ENCODE assay signal across 20 mouse cellular contexts in genomic region chr8:128180214-128180613, GRCm38 (mm10).
DNase-seq lines count a peak whose midpoint lies in the region; ATAC-seq and TF ChIP-seq lines count a peak whose summit lies in the region.
"Had no signal": no experiment of that assay in that cellular context is flagged by ENCODE, and none has a peak within 500 bp of the region (broad histone marks: within the 10 kb centered on the region; RNA-seq: fewer than 3 reads in every experiment).

No protein-coding gene starts in this region.

- H3K9ac ChIP-seq in hindbrain, embryonic 15.5 days: no peak overlapping the region
- no peak overlapping the region for H3K9ac ChIP-seq in hindbrain, embryonic 11.5 days (ENCODE audit: low read depth, low read length)
- no peak overlapping the region for H3K9ac ChIP-seq in midbrain, embryonic 13.5 days (replicated peaks)
- H3K9ac ChIP-seq in neural tube, embryonic 14.5 days (replicated peaks; ENCODE audit: low read depth, low read length): no peak overlapping the region
- H3K9ac ChIP-seq: forebrain, embryonic 13.5 days; heart, embryonic 13.5 days had no signal

- no peaks in the 10 kb centered on the region; the same call in 1 of the 2 replicates for H3K27me3 ChIP-seq in hindbrain, embryonic 15.5 days
- no peaks in the 10 kb centered on the region for H3K27me3 ChIP-seq in hindbrain, embryonic 11.5 days (ENCODE audit: control insufficient read depth, insufficient read depth, low read length)
- no peaks in the 10 kb centered on the region for H3K27me3 ChIP-seq in midbrain, embryonic 13.5 days
- H3K27me3 ChIP-seq in midbrain, embryonic 10.5 days (ENCODE audit: low read depth, poor library complexity, severe bottlenecking): no peaks in the 10 kb centered on the region
- H3K27me3 ChIP-seq in neural tube, embryonic 14.5 days (ENCODE audit: control insufficient read depth, insufficient read depth, low read length): no peaks in the 10 kb centered on the region
- H3K27me3 ChIP-seq: forebrain, embryonic 13.5 days; heart, embryonic 13.5 days had no signal

- no peak for TF ChIP-seq POLR2A in brain, embryonic 14.5 days (IDR thresholded peaks at IDR 0.05; ENCODE audit: borderline replicate concordance, extremely low read depth, insufficient read depth, insufficient read length, poor library complexity, severe bottlenecking)

- H3K27ac ChIP-seq in hindbrain, embryonic 15.5 days (replicated peaks): no peak overlapping the region
- no peak overlapping the region for H3K27ac ChIP-seq in hindbrain, embryonic 11.5 days (ENCODE audit: low read depth, low read length)
- no peak overlapping the region for H3K27ac ChIP-seq in midbrain, embryonic 13.5 days
- no peak overlapping the region for H3K27ac ChIP-seq in midbrain, embryonic 10.5 days (replicated peaks)
- H3K27ac ChIP-seq in neural tube, embryonic 14.5 days (ENCODE audit: low read depth, low read length): no peak overlapping the region
- H3K27ac ChIP-seq: forebrain, embryonic 10.5 days; forebrain, embryonic 13.5 days; heart, adult 2 months; heart, embryonic 10.5 days; heart, embryonic 13.5 days had no signal

- no peaks in the 10 kb centered on the region for H3K9me3 ChIP-seq in hindbrain, embryonic 15.5 days
- H3K9me3 ChIP-seq in hindbrain, embryonic 11.5 days (ENCODE audit: control insufficient read depth, low read length): no peaks in the 10 kb centered on the region
- no peaks in the 10 kb centered on the region for H3K9me3 ChIP-seq in midbrain, embryonic 13.5 days
- no peaks in the 10 kb centered on the region for H3K9me3 ChIP-seq in midbrain, embryonic 10.5 days (replicated peaks)
- no peaks in the 10 kb centered on the region for H3K9me3 ChIP-seq in neural tube, embryonic 14.5 days (ENCODE audit: control insufficient read depth, low read length)
- H3K9me3 ChIP-seq: forebrain, embryonic 10.5 days; forebrain, embryonic 13.5 days; heart, embryonic 10.5 days; heart, embryonic 13.5 days had no signal

- no peaks in the 10 kb centered on the region for H3K4me1 ChIP-seq in hindbrain, embryonic 15.5 days (replicated peaks)
- no peaks in the 10 kb centered on the region for H3K4me1 ChIP-seq in hindbrain, embryonic 11.5 days (replicated peaks; ENCODE audit: control insufficient read depth, insufficient read depth, low read length)
- H3K4me1 ChIP-seq in midbrain, embryonic 13.5 days (replicated peaks): peaks cover 6% of the 10 kb centered on the region
- H3K4me1 ChIP-seq in midbrain, embryonic 10.5 days: 0 out of 2 replicates have a peak, but pooled peaks cover 4% of the 10 kb centered on the region
- 0 out of 2 replicates have a peak, but pooled peaks cover 2% of the 10 kb centered on the region for H3K4me1 ChIP-seq in neural tube, embryonic 14.5 days (ENCODE audit: control insufficient read depth, insufficient read depth, low read length)
- H3K4me1 ChIP-seq: forebrain, embryonic 13.5 days; heart, embryonic 13.5 days had no signal

- H3K36me3 ChIP-seq in hindbrain, embryonic 15.5 days: no peaks in the 10 kb centered on the region
- H3K36me3 ChIP-seq in hindbrain, embryonic 11.5 days (ENCODE audit: control insufficient read depth, insufficient read depth, low read length): no peaks in the 10 kb centered on the region
- no peaks in the 10 kb centered on the region for H3K36me3 ChIP-seq in midbrain, embryonic 13.5 days
- H3K36me3 ChIP-seq in midbrain, embryonic 10.5 days: no peaks in the 10 kb centered on the region
- H3K36me3 ChIP-seq in neural tube, embryonic 14.5 days (ENCODE audit: control insufficient read depth, insufficient read depth, low read length): no peaks in the 10 kb centered on the region
- H3K36me3 ChIP-seq: forebrain, embryonic 10.5 days; heart, embryonic 10.5 days; heart, embryonic 13.5 days had no signal

- DNase-seq in hindbrain, embryonic 11.5 days (ENCODE audit: low spot score): no peak
- DNase-seq in midbrain, embryonic 10.5 days (ENCODE audit: low spot score): no peak
- DNase-seq in brain, embryonic 14.5 days (ENCODE audit: low read depth): peak; percentile 62
- DNase-seq in urinary bladder, postnatal 36 days (ENCODE audit: low spot score in 2 of 2): no peak
- DNase-seq: adrenal gland, adult 2 months; adrenal gland, postnatal 25 days; cerebellum, adult 18-20 months; cerebellum, adult 9-10 months; cerebellum, postnatal 14 days; gastrocnemius, postnatal 25 days; heart, adult 2 months had no signal

- H3K4me2 ChIP-seq in hindbrain, embryonic 15.5 days: no peak overlapping the region
- H3K4me2 ChIP-seq in hindbrain, embryonic 11.5 days (replicated peaks; ENCODE audit: low read depth, low read length): no peak overlapping the region
- no peak overlapping the region for H3K4me2 ChIP-seq in midbrain, embryonic 13.5 days (replicated peaks)
- H3K4me2 ChIP-seq in neural tube, embryonic 14.5 days (ENCODE audit: low read depth, low read length): no peak overlapping the region
- H3K4me2 ChIP-seq: forebrain, embryonic 13.5 days; heart, embryonic 13.5 days had no signal

- no peak overlapping the region for H3K4me3 ChIP-seq in hindbrain, embryonic 15.5 days
- no peak overlapping the region for H3K4me3 ChIP-seq in hindbrain, embryonic 11.5 days (ENCODE audit: low read depth, low read length)
- H3K4me3 ChIP-seq in midbrain, embryonic 13.5 days (replicated peaks): no peak overlapping the region
- H3K4me3 ChIP-seq in midbrain, embryonic 10.5 days: no peak overlapping the region
- no peak overlapping the region for H3K4me3 ChIP-seq in neural tube, embryonic 14.5 days (ENCODE audit: low read depth, low read length)
- H3K4me3 ChIP-seq: forebrain, embryonic 10.5 days; forebrain, embryonic 13.5 days; heart, adult 2 months; heart, embryonic 10.5 days; heart, embryonic 13.5 days had no signal

- TF ChIP-seq CTCF in brain, embryonic 14.5 days (IDR thresholded peaks at IDR 0.05; ENCODE audit: borderline replicate concordance, extremely low read depth, insufficient read depth, insufficient read length): no peak

- peak; percentile 15; the same call in 1 of the 2 replicates for ATAC-seq in hindbrain, embryonic 15.5 days (ENCODE audit: low FRiP score, low read depth)
- ATAC-seq in hindbrain, embryonic 11.5 days (ENCODE audit: low FRiP score): no peak
- ATAC-seq in midbrain, embryonic 13.5 days: 0 out of 2 replicates have a peak, but pooled peaks have one; percentile 20
- 0 out of 2 replicates have a peak, but pooled peaks have one; percentile 2 for ATAC-seq in neural tube, embryonic 14.5 days (ENCODE audit: low read depth)
- ATAC-seq: CD4-positive, CD25-positive, alpha-beta regulatory T cell, adult 4 months; forebrain, embryonic 13.5 days; intestine, postnatal 0 days had no signal

- WGBS in hindbrain, embryonic 15.5 days: 63% methylated on average over 5 of the region's 5 CpGs
- 73% methylated on average over 5 of the region's 5 CpGs for WGBS in hindbrain, embryonic 11.5 days
- 61% methylated on average over 5 of the region's 5 CpGs for WGBS in midbrain, embryonic 13.5 days
- 70% methylated on average over 5 of the region's 5 CpGs for WGBS in midbrain, embryonic 10.5 days
- 51% methylated on average over 5 of the region's 5 CpGs for WGBS in neural tube, embryonic 14.5 days
